Mouse (Mus musculus) spleen, adult 2 months (tissue): Measurements from ENCODE around the gene Anpep.

Experiments
- CTCF ChIP-seq: fragments of 200-500 bp; IDR thresholded peaks from 2 replicates; pipeline ENCODE4 v1.5.1; 2011; ENCODE audit warnings: mild to moderate bottlenecking, inconsistent platforms; ENCODE audit not compliant: insufficient read depth, insufficient read length, insufficient replicate concordance; ENCODE audit errors: extremely low read depth
- POLR2A ChIP-seq: fragments of 200-500 bp; IDR thresholded peaks from 2 replicates; pipeline ENCODE4 v1.6.1; 2011; ENCODE audit warnings: low read depth, low read length, inconsistent platforms

- TF ChIP-seq CTCF, result no peak
- TF ChIP-seq POLR2A, result no peak
These were observed 29.7 kb downstream of the Anpep start for GRCm38 (mm10) chr7:79831145-79831544.
